Mouse (Mus musculus) kidney, postnatal 14 days (tissue): ENCODE results near the gene Gimap9.

Experiments used
- DNase-seq: peaks from one replicate; pipeline ENCODE4 v3.0.0; 2022; ENCODE audit warnings: mixed read lengths

Gene Gimap9

DNA sequence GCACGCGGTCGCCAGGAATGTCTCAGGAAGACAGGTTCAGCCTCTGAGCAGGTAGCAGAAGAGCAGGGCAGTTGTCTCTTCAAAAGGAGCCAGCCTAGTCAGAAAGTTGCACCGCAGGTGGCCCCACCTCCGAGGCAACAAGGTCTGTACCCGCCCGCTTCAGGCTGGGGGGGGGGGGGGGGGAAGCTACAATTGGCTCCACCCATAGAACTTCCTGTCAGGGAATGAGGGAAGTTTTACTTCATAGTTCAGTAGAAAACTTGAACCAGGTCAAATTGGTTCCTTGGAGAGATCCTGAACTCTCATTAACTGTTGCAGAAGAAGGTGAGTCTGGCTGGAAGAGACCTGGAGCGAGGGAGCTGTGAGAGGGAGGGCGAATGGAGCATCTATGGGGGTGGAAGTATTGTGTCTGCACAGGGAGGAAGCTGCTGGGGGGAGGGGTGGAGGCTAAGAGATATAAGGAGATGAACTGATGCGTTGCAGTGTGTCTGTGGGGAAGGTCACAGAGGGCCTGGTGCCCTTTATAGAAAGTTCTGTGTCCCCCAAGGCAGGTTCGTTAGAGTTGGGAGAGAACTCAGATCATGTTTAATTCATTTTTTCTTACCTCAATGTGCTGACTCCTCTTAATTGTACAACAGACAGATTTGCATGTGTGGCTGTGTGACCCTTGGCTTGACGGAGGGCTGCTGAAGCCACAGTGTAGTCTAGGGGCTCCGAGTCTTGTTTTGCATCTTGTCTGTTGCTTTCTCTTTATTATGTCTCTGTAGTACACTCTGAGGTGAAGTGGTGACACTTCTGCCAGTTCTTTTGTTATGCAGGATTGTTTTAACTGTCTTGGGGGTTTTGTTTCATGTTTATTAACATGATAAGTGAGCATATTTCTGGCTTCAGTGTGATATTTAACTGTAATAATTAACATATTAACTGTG, at the start of gene Gimap9:
Gene Gimap9 (plus strand): TSS at position 199 of the 929 bp plus-strand sequence.
- peak; percentile 76 for DNase-seq

DNA sequence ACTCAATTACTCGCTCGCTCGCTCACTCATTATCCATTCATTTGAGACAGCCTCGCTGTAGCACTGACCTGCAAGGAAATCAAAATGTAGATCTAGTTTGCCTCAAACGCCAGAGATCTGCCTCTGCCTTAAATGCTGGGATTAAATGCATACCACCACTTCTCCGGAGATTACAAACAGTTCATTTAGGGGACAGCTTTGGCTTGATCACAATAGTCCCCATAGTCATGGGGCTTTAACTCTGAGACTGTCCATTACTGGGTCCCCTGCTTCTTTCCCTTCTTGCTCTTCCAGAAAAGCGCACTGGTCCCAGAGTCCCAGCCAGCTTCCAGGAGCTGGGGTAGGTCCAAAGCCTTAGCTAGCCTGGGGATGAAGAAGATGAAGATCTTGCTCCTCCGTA, 49.5 kb upstream of the Gimap9 start, which contains the start of gene AI854703:
Gene AI854703 (plus strand): TSS at position 301 of the 400 bp plus-strand sequence.
- no peak for DNase-seq

DNA sequence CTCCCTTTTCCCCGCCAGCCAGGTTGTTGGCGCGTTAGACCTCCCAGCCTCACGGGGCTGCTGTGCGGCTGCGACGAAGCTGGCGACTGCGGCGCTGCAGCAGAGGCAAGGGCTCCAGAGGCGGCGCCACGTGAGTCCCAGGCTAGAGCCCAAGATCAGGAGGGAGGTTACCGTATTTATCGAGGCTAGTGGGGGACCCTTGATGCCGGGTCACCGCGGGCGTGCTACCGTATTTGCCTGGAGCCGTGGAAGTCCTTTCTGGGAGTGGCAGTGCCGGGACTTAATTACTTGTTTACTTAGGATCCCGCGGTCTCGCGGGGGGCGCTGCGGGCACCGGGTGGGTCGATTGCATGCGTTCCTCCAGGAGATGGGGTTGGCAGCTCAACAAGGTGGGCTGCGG, 48.9 kb upstream of the Gimap9 start:
- DNase-seq = peak; percentile 82

DNA sequence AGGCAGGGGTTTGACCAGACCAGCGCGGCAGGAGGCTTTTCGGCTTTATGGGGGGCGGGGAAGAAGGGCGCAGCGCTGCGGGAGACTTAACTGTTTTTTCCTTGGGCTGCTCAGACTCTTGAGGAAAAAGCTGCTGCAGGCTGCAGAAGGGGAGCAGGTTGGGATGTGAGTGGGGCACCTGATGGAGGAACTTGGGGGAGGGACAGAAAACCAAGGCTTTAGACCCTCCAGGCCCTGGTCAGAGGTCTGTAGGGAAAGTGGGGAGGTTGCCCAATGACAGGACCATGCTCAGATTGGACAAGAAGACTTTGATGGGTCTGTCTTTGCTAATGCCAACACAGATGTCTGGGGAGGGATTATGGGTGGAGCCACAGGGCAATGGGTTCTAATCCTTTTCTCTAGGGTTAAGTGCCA, 48.4 kb upstream of the Gimap9 start:
- DNase-seq = peak; percentile 44

DNA sequence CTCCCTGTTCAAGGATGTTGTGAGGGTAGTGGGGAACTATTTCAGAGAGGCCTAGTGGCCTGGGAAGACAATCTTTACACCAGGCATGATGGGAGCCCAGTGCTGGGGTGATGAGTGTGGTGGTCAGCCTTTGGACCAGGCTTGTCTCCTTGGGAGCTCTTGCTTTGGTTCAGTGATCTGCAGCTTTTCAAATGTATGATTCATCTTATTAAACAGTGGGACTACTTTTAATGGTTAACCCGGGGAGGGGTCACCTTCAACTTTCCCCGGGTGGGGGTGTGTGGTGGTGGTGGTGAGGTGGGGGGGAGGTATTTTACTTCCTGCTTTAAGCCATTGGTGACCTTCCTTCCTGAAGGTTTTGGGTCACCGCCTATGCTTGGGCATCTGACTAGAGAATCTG, 47.6 kb upstream of the Gimap9 start:
- peak; percentile 83 for DNase-seq

DNA sequence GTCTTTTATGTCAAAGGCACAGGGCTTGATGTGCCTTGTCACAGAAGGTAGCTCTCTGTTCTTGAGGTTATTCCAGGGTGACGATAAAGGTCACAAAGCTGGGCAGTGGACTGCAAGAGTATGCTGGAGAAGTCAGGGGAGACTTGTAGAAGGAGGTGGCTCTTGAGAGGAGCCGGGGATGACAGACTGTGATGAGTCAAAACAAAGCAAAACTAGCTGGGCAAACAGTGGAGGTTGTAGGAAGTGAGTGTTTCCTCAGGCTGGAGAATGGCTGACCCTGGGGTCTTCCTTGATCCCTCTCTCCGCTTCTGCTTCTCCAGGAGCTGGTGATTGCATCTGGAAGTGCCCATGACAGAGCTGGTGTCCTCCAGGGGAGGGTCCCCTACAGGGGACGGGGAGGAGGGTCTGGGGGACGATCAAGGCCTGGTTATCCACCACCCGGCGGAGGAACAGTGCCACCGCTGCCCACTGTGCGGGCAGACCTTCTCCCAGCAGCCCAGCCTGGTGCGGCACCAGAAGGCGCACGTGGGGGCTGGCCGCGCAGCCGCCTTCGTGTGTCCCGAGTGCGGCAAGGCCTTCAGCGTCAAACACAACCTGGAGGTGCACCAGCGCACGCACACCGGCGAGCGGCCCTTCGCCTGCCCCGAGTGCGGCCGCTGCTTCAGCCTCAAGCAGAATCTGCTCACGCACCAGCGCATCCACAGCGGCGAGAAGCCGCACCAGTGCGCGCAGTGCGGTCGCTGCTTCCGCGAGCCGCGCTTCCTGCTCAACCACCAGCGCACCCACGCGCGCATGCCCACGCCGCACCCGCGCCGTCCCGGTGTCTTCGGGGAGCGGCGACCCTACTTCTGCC, 46.9 kb upstream of the Gimap9 start:
- peak; percentile 55 for DNase-seq

DNA sequence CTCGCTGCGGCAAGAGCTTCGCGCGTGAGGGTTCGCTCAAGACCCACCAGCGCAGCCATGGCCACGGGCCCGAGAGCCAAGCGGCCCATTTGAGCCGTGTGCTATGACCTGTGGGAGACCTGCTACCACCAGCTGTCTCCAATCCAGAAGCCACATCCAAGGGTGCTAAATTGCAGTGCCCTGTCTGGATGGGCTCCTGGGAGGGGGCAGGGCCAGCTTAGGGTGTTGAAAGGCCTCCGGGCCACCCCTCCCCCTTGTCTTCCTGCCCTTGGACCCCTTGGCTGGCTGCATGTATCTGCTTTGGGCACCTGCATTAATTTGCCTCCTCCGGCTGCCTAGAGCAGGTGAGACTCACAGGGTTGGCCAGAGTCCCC, 46.3 kb upstream of the Gimap9 start:
- DNase-seq = peak; percentile 76

DNA sequence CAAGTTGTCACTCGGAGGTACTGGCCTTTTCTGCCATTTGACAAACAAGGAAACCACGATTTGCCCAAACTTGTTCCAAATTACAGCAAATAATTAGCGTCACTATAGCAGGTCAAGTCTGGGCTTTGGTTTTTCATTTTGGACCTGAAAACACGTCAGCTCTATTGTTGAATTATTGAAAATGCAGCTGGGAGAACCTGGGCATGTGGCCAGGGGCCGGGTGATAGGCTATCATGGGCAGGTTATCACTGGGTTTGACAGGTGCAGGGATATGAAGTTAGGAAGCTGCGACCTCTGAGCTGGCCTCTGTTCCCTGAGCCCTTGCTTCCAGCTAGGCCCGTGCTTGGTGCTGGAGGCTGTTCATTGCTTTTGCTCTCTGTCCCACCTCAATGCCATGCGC, 45.1 kb upstream of the Gimap9 start:
- DNase-seq = no peak

DNA sequence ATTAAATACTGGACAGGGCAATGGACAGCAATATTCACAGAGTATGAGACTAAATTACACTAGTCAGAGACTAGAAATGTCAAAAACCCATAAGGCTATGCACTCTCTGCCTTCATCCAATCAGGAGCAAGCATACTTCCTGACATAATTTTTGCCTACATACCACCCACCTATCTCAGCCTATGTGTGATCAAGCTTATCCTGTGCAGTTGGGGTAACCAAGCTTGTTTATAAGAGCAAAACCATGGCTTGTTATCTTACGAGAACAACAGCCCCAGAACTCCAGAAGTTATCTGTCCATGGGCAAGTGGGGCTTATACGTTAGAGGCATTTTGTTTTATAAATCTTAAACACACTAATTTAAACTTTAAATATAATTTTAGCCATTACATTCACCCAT, 40.8 kb upstream of the Gimap9 start:
- no peak for DNase-seq

DNA sequence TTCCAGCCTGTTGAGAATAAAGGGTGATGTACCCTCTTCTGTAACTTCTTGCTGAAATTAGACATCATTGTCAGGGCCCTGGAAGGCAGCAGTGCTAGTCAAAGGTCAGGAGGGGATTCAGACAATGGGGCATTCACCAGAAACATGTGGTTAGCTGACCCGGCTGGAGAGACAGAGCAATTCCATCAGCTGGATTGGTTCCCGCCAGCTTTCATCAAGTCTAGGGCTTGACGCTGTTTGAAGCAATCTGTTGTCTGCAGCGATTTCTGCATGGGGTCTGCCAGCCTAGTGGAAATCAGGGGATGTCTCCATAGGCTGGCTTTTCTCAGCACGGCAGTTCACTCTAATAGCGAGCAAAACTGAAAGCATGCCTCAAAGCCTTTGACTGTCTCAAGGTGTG, 39.4 kb upstream of the Gimap9 start:
- DNase-seq = no peak

DNA sequence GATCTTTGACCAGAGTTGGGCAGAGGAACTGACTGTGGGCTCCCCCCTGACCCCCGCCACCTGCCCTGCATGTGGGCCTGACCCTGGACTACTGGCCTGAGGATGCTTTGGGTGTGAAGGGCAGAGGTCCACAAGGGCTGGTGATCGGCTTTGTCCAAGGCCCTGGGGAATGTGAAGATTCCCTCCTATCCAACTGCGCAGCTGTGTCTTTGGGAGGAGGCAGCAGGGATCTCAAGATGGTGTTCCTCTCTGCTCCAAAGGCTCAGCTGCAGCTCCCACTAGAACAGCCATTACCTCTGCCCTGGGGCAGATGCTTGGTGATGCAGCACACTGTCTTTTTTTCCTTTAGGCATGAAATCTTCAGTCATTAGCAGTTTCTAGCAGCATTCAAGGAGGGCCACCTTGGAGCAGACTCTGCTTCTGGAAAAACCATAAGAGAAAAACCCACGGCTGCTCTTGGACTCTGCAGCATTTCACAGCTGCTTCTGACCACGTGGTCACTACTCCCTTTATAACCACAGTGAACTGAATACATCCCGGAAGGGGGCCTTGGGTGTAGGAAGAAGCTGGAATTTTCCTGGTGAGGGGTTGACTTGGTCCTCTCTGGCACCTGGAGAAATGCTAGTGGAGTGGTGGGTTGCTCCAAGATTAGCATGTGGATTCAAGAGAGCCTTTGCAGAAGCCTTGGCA, 38.0 kb upstream of the Gimap9 start:
- no peak for DNase-seq

DNA sequence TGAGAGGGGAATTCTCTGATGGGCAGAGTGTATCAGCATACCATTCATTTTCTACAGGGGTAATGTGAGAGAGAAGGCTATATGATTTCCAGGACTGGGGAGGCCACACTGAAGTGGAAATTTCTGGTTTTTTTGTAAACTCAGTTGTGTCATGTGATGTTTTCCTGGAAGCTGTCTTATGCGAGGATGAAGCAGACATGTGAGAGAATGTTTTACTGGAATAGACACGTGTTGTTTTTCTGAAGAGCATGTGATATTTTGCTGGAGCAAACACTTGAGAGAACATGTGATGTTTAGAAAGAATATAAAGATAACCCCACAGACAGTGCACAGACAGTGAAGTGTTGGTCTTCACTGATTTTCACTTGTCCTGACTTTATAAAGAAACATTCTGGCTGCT, 37.4 kb upstream of the Gimap9 start:
- no peak for DNase-seq

DNA sequence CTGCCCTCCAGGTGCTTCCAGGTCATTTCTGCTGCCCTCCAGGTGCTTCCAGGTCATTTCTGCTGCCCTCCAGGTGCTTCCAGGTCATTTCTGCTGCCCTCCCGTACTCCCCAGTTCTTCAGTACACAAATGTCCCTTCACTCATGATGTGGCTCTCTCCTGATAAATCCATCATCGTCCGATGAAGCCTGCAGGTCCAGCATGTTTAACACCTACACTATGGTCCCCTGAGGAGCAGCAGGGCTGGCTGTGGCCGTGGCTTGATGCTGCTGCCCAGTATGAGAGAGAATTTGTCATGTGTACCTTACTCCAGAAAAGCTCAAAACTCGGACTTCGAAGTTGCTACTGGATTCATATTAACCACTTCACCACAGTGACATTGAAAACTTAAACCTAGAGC, 34.5 kb upstream of the Gimap9 start:
- DNase-seq = no peak

DNA sequence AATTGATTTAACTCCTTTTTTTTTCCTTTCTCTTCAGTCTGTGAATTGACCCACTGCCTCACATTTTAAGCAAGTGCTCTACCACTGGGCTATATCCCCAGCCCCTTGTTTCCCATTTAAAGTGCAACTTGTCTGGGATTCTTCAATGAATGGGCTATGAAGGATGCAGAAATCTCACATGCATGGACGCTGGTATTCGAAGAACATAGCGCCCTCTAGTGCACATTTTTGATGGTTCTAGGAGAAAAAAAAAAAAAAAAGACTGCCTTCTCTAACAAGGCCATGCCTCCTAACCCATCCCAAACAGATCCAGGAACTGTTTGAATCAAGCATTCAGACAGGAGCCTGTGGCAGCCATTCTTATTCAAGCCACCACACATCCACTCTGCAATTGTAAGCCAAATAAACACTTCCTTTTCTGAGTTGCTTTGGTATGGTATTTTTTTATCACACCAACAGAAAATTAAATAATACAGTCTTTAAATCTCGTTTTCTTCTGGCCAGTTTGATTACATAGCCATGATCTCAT, 33.1 kb upstream of the Gimap9 start:
- peak; percentile 61 for DNase-seq

DNA sequence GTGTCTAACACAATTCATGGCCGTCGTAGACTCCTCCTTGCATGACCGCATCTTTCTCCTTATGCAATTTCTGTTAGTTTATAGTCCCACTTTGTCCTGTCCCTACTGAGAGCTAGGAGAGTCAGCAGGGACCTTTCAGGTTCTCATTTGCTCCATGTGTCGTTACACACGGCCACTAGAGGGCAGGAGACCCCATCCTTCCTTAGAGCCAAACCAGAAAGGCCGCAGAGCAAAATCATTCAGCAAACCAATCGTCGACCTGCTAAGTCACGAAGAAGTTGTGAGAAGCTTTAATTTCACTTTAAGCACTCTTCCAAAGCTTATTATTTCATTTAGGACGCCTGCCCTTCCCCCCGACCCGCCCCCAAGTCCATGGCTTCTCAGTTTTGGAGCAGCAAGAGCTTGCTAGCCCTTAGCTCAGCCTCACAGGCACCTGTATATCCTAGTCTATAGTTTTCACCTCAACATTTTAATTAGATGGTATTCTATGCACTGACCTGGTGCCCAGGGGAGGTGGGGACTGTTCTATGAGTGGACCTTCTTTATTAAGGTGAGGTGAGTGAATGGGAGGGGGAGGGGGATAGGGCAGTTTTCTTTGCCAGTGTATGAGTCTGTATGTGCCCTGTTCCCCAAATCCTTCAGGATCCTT, 30.1 kb upstream of the Gimap9 start:
- DNase-seq = peak; percentile 83

DNA sequence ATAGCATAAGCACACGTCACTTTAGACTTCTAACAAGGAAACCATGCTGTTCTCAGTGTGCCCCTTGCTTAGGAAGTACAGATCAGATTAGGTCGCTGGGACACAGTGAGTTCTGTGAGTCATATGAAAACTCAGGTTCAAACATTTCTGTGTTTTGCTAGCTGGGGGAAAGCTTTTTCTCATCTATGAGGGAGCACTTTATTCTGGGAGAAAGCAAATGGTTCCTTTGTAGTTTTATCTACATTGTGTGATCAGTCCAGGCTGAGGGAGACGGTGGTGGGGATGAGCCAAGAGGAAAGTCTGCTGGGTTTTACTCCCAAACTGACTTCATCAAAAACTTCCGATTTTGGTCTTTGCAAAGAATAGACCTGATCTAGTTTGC, 29.6 kb upstream of the Gimap9 start:
- DNase-seq = no peak

DNA sequence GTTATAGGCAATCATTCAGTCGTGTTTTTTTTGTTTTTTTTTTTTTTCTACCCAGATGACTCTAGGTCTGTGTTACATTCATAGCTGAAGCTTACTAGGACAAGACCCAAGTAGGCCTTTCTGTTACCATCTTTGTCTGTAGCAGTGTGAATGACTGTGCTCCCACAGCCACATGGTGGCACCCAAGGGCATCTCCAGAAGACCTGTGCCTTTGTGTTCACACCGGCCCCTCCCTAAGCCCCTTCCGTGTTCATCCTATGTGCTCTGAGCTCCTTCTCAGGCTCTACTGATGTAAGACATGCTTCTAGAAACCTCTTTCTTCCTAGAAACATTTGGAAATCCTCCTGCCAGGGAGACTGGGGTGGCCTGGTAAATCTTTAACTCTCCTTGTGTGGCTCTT, 28.9 kb upstream of the Gimap9 start, which contains the start of gene Gimap8:
Gene Gimap8 (plus strand): TSS at position 240 of the 400 bp plus-strand sequence.
- peak; percentile 84 for DNase-seq

DNA sequence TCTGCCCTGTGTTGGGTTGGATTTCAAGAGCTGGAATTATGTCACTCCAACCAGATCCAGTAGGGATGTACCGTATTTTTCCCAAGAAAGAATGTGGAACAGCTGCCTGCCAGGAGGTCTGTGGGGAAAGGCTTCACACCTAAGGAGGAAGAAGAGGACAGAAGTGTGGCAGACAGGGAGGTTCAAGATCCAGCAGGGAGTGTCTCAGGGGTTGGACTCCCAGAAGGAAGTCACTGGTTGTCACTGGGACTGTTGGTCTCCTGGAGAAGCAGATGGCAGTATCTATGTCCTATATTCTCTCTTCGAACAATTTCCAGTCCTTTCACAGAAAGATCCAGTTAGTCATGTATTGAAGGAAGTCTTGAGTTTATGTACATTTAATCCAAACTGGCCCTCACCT, 28.3 kb upstream of the Gimap9 start:
- no peak for DNase-seq

DNA sequence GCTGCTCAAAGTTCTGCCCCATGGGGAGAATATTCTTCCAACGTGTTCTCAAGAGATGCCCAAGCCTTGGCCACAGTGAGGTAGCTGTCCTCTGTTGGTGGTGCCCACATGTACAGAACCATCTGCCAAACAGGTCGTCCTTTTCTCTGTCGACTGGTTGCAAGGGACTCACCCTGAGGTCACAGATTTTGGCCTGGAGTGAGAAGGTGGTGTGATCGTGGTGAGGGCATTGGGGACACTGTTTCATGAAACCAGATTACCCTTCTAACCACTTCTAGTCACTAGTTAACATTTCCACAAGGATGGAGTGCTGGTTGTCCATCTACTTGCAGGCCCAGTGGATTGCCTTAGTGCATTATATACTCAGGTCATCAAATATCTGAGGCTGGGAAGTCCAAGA, 27.1 kb upstream of the Gimap9 start:
- DNase-seq = peak; percentile 28

DNA sequence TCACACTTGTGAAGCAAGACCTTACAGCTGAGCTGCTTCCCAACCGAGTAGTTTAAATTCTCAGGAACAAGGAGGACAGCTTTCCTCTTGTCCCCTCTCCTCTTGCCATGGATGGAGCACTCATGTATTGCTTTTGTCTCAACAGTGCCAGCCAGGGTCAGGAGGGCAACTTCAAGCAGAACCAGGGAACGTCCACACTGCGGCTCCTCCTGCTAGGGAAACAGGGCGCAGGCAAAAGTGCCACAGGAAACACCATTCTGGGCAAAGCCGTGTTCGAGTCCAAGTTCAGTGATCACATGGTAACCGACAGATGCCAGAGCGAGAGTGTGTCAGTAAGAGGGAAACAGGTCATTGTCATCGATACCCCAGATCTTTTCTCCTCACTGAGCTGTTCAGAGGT, 25.9 kb upstream of the Gimap9 start:
- DNase-seq = no peak

DNA sequence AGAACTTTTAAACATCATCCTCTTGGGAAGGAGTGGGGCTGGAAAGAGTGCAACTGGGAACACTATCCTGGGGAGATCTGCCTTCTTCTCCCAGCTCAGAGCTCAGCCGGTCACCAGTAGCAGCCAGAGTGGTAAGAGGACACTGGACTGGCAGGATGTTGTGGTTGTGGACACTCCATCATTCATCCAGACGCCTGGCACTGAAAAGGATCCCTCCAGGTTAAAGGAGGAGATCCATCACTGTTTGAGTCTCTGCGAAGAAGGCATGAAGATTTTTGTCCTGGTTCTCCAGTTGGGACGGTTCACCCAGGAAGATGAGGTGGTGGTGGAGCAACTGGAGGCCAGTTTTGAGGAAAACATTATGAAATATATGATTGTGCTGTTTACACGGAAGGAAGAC, 17.2 kb upstream of the Gimap9 start:
- no peak for DNase-seq

DNA sequence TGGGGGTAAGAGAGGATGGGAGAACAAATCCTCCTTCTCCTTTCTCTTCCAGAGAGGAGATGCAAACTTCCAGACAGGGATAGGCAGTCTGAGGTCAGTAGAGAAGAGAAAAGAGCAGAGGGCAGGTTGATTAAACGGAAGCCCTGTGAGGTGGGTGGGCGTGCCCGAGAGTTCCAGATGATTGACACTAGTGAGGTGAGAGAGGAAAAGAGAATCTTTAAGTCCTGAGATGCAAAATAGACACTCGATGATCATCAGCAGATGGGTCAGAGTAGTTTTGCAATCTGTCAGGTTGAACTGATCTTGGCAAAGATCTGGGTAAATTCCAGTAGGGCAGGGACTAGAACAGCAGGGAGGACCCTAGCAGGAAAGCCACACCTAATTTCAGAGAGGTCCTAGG, 11.2 kb upstream of the Gimap9 start:
- no peak for DNase-seq
